Mouse (Mus musculus): ENCODE measurements around the gene Gm37240.

Gm37240 gene

DNA sequence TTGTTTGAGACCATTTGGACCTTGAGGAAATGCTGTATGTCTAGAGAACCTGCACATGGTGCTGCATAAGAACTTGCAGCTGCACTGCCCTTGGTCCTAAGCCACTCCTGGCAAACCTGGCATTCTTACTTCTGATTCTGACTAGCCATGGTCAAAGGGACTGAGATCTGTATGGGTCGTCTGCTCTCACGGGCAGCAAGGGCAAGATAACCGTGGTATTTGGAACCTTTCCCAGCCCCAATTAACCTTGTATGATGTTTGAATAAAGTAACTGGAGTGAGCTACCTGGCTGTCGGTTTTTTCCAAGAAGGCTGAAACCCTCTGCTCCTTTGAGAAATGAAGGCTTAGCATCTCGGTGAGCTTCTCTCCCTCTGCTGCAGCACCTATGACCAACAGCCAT is 8.4 kb downstream of the Gm37240 start:
- no peak for DNase-seq (ENCODE audit: low spot score)

DNA sequence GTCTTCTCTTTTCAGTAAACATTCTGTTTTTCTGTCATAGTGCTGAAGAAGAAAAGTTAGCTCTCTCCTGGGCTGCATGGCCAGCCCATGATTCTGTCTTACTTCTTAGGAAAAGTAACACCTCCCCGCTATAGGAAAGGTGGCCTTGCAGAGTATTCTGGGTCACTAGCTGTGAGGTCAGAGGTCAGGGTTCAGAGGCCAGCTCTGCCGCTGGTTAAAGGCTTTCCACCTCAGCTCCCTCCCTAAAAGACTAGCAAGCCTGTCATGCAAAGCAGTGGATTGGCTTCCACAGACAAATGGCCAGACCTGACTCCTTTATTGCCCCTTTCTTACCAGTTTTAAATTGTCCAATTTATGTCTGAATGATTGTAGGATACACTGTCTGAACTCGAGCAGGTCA is 23.3 kb downstream of the Gm37240 start:
- DNase-seq (ENCODE audit: low spot score) = no peak

DNA sequence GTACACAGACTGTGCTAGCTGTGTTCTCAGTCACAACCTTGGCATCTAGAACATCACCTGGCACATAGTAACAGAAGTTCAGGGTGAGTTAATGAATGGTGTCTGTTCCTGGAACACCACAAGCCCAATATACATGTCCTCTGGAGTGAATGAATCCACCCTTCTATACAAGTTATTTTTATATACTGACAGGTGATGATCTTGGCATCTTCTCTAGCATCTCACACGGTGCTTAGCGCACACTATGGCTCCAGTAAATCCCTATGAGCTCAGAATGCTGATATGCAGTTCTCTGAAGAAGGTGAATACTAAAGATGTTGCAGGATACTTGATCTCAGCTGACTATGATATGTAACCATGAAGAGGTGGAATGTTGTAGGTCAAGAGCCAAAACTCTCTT is 24.4 kb downstream of the Gm37240 start:
- no peak for DNase-seq (ENCODE audit: low spot score)

DNA sequence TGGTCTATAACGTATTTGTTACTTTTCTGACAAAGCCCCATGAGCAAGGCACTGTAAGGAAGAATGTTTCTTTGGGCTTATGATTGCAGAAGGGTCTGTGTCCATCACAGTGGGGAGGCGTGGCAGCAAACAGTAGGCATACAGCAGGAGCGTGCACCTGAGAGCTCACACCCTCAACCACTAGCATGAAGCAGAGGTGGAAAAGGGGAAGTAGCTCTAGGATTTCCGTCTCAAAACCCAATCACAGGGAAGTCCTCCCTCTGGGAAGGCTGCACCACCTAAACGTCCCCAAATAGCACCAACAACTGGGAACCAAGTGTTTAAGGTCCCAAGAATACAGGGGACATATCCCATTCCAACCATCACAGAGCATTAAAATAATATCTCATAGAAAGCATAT is 26.3 kb downstream of the Gm37240 start:
- no peak for DNase-seq (ENCODE audit: low spot score)

DNA sequence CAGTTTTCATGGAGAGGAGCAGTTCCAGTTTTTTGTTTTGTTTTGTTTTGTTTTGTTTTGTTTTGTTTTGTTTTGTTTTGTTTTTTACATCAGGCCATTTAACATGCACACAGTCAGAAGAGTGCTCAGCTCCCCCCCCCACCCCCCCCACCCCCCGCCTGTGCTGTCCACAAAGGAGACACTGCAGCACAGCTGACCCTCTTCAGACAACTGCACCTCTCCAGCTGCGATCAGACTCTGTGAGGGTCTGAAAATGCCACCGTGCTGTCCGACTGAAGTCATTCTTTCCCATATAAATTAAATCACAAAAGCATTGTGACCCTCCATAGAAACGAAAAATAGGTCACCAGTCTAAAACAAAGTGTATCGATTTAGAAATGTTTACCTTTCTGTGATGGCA is 28.0 kb downstream of the Gm37240 start:
- no peak for DNase-seq (ENCODE audit: low spot score)

DNA sequence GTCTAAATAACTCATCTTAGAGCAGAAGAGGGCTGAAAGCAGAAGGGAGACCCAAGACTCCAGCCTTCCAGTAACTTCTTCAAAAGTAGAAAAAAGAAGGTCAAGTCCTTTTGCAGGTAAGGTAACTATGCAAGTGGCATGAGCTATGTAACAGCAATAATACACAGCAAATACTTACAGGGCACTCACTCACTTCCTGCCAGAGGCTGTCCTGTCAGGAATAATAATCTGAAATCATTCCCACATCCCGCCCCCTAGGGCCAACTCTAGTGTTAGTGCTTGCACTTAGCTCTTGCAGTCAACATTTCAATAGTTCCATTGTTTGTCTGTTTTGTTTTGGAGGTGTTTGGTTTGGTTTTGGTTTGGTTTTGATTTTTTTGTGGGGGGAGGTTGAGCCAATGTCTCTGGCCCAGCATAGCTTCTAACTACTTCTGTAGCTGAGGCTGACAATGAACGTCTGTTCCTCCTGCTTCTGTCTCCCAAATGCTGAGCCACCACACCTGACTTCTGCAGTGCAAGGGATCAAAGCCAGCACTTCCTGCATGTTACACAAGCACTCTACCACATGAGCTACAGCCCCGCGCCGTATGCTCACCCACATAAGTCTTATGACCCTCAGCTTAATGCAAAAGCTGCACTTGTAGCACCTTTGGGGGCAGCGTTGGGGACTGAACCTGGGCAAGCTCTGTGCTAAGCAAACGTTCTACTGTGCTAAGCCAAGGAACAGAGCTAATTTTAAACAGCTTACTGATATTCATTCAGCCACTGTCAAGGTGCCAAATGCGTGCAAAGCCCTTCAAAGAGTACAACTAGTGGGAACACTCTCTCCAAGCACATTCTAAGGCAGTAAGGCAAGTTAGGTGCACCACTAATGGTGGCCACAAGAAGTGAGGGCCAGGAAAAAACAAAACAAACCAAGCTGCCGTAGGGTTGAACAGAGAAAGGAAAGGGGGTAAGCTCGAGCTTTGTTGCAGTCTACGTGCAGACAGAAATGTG is 28.9 kb downstream of the Gm37240 start:
- DNase-seq (ENCODE audit: low spot score) = no peak

DNA sequence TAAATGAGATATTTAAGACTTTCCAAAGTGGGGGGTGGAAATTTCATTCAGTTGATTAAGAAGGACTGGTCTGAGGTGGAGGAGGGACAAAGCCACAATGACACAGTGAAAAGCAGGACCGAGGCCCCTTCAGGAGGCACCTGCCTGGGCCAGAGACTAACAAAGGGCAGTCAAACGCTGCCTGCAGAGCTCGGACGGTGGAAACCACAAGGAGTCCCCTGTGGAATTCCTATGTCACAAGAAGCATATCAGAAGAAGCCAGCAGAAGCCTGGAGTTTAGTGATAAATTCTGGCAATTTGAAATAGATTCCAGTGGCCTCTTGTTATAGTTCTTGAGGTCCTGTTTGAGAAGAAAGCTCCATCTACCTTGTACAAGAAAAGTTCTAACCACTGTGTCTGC is 30.2 kb downstream of the Gm37240 start:
- DNase-seq (ENCODE audit: low spot score) = no peak

DNA sequence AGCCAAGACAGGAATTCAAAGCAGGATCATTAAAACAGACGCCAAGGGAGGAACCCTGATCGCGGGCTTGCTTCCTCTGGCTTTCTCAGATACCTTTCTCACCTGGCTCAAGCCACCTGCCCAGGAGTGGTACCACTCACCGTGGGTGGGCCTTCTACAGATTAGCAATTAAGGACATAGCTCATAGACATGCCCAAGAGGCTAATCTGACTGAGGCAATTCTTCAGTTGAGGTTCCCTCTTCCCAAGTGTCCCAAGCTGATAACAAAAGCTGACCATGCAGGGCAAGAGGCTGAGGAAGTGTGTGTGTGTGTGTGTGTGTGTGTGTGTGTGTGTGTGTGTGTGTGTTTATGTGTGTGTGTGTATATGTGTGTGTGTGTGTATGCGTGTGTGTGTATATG is 31.4 kb downstream of the Gm37240 start:
- no peak for DNase-seq (ENCODE audit: low spot score)

DNA sequence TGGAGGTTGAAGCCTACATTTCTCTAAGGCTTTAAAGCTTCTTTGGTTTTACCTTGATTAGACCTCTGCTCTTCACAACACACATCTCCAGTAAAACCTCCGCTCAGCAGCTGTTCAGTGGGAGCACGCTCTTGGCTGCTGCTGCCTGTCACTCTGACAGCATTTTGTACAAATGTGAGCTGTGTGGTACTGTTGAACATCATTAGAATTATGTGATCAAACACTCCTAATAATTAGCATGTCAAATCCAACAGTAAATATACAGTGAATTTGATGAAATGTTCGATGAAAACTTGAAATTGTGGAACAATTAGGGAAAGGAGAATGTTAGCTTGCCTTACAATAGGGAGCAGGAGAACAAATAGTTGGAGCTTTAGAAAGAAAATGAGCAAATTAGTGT is 32.3 kb downstream of the Gm37240 start:
- DNase-seq (ENCODE audit: low spot score) = no peak

DNA sequence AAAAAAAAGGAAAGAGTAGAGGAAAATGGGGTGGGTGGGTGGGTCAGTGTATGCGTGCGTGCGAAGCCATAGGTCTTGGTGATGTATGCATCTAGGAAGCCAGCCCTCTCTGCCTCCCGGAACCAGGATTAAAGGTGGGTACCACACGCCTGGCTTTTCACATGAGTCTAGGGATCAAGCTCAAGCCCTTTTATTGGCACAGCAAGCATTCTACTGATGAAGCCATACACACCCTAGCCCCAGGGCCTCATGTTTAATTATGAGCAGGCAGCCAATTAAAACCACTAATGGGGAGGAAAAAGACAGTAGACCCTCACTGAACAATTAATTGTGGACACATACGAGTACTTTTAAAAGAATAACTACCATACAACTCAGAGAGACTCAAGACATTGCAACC is 33.2 kb downstream of the Gm37240 start:
- DNase-seq (ENCODE audit: low spot score) = no peak

DNA sequence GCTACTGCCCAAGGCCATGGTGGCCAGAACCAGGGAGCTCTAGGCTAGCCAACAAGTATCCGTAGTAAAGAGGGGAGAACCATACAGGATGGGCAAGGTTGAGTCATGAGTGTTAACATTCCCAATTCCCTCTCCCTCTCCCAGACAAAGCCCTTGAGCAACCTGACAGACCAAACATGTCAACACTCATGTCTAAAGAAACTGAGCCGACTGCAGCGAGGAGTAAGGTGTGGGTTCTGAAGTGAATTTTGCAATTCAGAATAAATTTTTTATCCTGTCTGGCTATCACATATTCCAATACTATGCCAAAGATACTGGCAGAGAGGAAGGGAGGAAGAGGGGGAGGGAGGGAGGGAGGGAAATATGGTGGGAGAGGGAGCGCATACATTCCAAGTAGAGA is 33.6 kb downstream of the Gm37240 start:
- DNase-seq (ENCODE audit: low spot score) = no peak

DNA sequence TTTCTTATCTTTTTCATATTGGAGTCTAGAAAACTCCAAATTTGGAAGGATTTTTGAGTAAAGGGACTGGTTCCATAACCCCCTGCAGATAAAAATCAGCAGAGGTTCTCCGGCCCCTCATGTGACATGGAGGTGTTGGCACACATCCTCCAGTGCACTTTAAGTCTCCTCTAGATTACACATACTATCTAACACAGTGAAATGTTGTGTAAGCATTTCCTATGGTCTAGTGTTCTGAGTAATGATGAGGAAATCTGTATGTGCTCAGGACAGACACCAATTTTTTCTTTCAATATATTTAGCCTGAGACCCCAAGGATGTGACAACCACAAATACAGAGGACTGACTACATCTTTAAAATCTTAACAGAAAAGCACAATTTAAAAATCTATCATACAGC is 37.2 kb downstream of the Gm37240 start:
- no peak for DNase-seq (ENCODE audit: low spot score)

DNA sequence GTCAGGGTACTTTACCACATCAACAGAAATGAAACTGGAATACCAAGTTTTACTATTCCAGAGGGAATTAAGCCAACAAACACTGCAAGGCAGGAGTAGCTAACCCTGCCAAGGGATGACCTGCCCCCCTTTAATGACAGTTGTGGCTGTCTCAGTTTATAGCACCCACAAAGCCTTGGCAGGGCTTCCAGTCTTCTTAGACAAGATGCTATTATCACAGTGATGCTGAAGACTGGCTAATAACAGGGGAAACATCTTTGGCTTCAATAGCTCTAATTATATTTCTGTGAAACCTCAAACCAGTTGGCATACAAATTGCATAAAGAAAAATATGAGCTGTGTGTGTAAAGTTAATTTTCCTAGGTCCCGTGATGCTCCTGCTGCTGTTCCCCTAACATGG is 41.0 kb downstream of the Gm37240 start:
- no peak for DNase-seq (ENCODE audit: low spot score)

DNA sequence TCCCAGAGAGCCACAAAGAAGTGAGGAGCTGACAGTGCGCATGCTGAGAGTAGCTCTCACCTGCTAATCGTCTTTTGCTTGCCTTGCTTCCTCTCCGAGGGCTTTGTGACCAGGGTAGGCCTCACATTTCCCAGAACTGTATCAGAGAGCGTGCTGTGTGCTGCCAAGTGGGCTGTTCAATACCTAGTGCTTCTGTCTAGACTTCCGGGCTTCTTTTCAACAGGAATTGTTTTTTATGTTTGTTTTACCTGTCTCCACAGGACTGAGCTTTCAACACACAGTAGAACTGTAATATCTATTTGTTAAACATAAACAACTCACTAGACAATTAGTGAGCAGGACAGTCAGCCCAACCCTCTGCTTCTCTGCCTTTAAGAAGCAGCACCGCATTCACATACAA is 42.0 kb downstream of the Gm37240 start:
- DNase-seq (ENCODE audit: low spot score) = no peak

DNA sequence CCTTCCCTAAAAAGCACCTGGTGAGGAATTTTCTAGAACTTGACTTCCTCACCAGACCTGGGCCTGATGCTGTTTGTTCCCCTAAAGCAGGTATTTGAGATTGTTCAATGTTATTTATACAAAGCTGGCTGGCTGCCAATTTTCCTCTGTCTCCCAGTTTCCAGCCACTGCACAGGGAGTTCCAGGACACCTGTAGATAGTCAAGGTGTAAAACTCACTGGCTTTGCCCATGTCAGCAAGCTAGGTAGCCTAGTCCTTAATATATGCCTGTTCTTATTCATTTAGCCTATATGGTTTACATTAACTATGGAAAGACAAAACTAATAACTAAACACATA is 44.5 kb downstream of the Gm37240 start:
- DNase-seq (ENCODE audit: low spot score) = no peak

DNA sequence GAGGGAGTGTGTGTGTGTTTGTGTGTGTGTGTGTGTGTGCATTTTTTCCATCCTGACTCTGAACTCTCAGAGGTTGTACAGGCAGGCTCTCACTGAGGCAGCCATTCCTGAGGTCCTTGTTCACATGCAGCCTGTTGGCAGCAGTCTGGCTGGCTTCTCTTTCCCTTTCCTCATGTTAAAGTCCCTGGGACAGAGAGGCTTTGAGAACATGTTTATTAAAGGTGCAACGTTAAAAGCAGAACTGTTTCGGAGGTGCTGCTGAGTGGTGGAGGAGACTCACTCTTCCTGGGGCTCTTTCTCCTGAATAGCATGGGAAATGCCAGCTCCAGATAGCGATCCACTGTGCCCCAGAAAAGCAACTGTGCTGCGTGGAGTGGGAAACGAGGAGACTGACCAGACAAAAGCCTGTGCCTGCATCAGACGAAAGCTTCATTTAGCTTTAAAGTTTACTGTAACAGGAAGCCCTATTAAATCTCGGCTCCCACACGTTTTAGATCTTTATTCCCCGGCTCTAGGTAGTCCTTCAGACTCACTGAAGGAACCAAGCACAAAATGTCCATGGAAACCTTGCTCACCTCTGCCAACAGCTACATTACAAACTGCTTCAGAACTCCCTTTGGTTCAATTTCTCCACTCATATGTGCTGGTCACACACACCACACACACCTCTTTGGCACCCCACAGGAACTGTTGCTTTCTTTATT is 45.0 kb downstream of the Gm37240 start:
- no peak for DNase-seq (ENCODE audit: low spot score)

DNA sequence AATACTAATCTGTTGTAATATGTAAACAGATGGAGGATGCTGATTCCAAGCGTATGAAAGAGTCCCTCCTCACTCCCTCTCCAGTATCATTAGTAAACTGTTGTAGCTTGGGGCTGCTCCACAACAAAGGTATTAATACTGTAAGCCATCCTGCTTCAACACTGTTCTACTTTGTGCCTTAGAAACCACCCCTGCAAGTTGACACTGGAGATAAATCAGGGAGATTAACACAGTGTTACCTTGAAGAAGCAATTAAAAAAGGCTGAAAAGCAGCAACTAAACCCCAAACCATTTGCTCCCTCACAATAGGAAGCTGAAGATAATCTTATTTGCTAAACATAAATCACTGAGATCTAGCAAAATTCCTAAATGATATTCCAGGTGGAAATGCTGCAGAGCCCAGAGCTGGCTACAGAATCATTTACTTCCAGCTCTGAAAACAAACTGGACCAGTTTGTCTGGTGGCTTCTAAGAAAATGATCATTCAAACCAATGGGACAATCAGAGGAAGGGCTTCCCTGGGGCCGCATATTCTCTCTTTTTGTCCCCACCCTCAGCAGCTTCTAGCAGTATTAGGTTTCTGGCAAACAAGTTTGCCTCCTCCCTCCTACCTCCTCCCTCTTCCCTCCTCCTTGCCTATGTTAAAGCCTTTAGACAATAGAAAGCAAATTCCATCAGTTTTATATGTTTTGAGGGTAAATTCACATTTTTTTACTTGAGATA is 45.7 kb downstream of the Gm37240 start:
- no peak for DNase-seq (ENCODE audit: low spot score)

DNA sequence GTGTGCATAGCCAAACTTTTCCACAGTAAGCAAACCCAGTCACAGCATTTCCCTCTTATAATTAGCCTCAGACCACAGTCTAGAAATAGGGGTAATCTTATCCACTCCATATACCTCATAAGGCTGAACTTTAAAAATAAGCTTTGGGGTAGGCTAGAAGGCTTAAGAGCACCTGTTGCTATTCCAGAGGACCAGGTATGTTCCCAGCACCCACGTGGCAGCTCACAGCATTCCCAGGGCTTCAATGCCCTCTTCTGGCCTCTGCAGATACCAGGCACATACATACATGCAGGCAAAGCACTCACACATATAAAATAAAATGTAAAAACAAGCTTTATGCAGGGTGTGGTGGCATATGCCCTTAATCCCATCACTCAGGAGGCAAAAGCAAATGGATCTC is 53.7 kb downstream of the Gm37240 start:
- no peak for DNase-seq (ENCODE audit: low spot score)

DNA sequence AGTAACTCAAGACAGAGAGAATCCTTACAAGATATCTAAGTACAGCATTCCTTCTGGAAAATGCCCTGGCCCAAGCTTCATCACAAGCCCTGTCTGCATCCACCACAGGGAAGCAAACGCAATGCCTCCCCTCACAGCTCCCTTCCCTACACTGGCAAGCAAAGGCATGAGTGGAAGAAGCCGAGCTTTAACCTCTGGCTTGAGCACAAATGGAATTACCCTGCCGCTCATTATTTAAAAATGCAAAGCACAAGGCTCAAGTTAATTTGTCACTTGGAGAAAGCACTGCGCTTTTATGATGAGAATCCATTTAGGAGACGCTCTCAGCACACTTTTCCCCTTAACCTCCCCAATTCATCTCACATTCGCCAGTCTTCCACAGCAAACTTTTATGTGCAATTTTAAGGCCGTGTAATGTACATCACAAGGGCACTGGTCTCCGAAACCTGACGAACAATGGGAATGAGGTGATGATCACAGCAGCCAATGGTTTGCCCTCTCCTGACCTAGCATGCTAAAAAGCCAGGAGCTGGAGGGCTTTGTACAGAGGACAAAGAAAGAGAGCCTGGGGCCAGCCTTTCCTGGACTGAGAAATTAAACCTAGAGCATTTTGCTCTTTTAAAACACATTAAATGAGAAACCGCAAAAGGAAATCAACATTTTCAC is 54.7 kb downstream of the Gm37240 start:
- no peak for DNase-seq (ENCODE audit: low spot score)

DNA sequence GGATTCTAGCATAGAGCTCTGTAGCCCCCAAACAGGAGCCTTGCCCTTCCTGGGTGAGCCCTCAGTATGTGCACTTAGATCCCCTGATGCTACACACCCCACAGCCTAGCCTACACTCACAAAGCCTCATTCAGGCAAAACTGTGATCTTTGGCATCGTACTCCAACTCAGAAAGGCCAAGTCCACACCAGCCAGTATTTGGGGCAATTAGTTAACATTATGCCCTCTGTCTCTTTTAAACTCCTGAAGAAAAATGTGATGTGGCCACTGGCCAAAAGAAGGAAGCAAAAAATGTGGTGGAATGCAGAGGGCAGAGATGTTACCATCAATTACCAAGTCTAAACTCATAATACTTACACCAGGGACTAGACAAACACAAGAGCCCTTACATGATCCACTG is 55.5 kb downstream of the Gm37240 start:
- no peak for DNase-seq (ENCODE audit: low spot score)

DNA sequence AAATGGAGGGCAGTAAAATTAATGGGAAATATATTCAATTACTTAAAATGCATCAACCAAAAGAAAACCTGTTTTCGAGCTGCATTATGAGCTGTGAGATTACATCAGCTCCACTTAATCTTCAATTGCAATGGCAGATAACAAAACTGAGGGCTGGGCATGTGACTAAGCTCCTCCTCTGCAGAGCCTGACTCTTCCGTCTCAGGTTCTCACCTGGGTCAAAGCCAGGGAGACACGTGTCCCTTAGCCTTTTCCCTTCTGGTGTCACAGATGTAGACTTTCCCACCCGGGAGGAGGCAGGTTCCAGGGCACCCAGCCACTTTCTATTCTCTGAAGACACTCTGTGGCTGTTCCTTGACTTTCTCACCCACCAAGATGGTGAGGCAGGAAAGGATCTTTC is 58.3 kb downstream of the Gm37240 start:
- no peak for DNase-seq (ENCODE audit: low spot score)

DNA sequence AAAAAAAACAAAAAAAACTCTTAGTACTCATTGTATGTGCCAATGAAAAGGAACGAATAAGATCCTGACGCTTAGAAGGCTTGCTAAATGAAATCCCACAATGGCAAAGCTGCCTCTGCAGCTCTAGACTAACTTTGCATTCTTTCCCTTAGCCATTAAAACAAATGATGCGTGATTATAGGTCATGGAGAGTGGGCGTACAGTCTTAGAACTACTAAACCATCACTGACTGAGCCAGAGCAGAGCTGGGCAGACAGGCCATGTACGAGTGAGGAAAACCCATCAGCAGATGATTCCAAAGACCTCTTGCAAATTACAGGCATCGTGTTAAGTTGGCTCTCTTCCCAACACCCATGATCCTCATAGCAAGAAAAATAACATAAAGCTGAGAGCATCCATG is 59.5 kb downstream of the Gm37240 start:
- DNase-seq (ENCODE audit: low spot score) = no peak

All from MN1 (cell line).